Mouse (Mus musculus) CH12.LX (cell line): ENCODE data around the gene Serp2.

ENCODE experiments used
- CHD2 ChIP-seq: IDR thresholded peaks from 2 replicates; pipeline ENCODE4 v1.6.1; 2011; ENCODE audit warnings: low read length, improper control_type of control experiment
- CTCF ChIP-seq, 2 experiments: IDR thresholded peaks in 1 of 2; conservative IDR thresholded peaks in 1 of 2; 2 replicates each; pipeline ENCODE4 v1.5.1; 2011 to 2012; ENCODE audit warnings: low read depth in 2 of 2, low read length in 2 of 2, improper control_type of control experiment in 1 of 2, inconsistent platforms in 1 of 2, mild to moderate bottlenecking in 1 of 2, moderate library complexity in 1 of 2
- E2F4 ChIP-seq: IDR thresholded peaks from 2 replicates; pipeline ENCODE4 v1.6.1; 2011; ENCODE audit warnings: low read depth, low read length, improper control_type of control experiment; ENCODE audit not compliant: insufficient replicate concordance
- EP300 ChIP-seq: IDR thresholded peaks from 2 replicates; pipeline ENCODE4 v1.6.1; 2011; ENCODE audit warnings: low read length, improper control_type of control experiment
- MYC ChIP-seq: IDR thresholded peaks from 2 replicates; pipeline ENCODE4 v1.6.1; 2011; ENCODE audit warnings: low read depth, mild to moderate bottlenecking, improper control_type of control experiment, low read length
- ZC3H11A ChIP-seq: IDR thresholded peaks from 2 replicates; pipeline ENCODE4 v1.6.1; 2012; ENCODE audit warnings: low read depth, mild to moderate bottlenecking, inconsistent platforms, low read length, improper control_type of control experiment

DNA sequence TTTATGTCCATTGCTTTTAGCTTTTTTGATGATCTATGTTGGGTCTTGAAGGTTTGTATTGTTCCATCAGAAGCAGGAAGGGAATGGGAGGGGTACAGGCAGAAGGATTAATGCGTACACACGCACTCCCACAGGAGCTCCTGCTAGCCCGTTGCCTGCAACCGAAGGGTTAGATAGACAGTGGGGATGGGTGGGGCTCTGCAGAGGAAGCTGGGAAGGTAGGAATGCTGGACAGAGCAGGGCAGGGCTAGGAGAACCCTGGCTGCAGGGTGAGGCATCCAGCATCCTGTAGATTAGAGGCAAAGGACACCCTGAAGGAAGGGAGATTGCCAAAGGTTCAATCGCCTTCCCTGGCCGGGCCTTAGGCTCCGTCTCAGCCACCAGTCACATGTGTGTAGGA, 27.3 kb upstream of the Serp2 start:
- TF ChIP-seq MYC (no peak), CTCF (conservative IDR thresholded peaks at IDR 0.05 in 1 of 2, IDR thresholded peaks at IDR 0.05 in 1 of 2; ENCODE audit: low read depth in 2 of 2, low read length in 2 of 2) (no peak), CHD2 (no peak), EP300 (no peak), E2F4 (no peak), ZC3H11A (no peak)
